Mouse (Mus musculus) forebrain, embryonic 12.5 days (tissue): ENCODE data around the gene Hsf2bp. TPM values are rescaled to one million over a fixed set of nuclear protein-coding genes. Genes with fewer than 3 reads are reported as not detected.

Experiments used
- ATAC-seq: fragments of 200-750 bp; cut with Nextera tagmentation; 2 replicates; pipeline ENCODE4 v1.8.0; 2017; ENCODE audit warnings: moderate TSS enrichment; ENCODE audit not compliant: low FRiP score
- H3K27ac ChIP-seq: fragments of 300-500 bp; sonication (generic); 2 replicates; pipeline ENCODE4 v1.5.1; 2016; ENCODE audit warnings: mild to moderate bottlenecking
- H3K27me3 ChIP-seq: fragments of 300-500 bp; sonication (generic); 2 replicates; pipeline ENCODE4 v1.6.1; 2016; ENCODE audit warnings: mild to moderate bottlenecking
- H3K36me3 ChIP-seq: fragments of 300-500 bp; sonication (generic); replicated peaks from 2 replicates; pipeline ENCODE4 v1.6.1; 2016; ENCODE audit warnings: mild to moderate bottlenecking
- H3K4me1 ChIP-seq: fragments of 300-500 bp; sonication (generic); 2 replicates; pipeline ENCODE4 v1.6.1; 2016
- H3K4me2 ChIP-seq: fragments of 300-500 bp; sonication (generic); 2 replicates; pipeline ENCODE4 v1.6.1; 2016; ENCODE audit warnings: mild to moderate bottlenecking, moderate library complexity
- H3K4me3 ChIP-seq: fragments of 300-500 bp; sonication (generic); replicated peaks from 2 replicates; pipeline ENCODE4 v1.5.1; 2016; ENCODE audit warnings: mild to moderate bottlenecking
- H3K9ac ChIP-seq: fragments of 300-500 bp; sonication (generic); 2 replicates; pipeline ENCODE4 v1.6.1; 2016; ENCODE audit warnings: mild to moderate bottlenecking
- H3K9me3 ChIP-seq: fragments of 300-500 bp; sonication (generic); 2 replicates; pipeline ENCODE4 v1.6.1; 2016
- WGBS: fragments of 180-500 bp; shearing (Covaris S2); methylation state at CpG from one replicate; pipeline ENCODE4 v1.1.7; 2016; 5-methylcytosine and 5-hydroxymethylcytosine counted together
- polyA plus RNA-seq: library from polyadenylated mRNA; unstranded; fragments of >200 nt; fragmentation: Nextera tagmentation; extraction: Ambion mirVana; gene quantifications from 2 replicates; pipeline ENCODE4 v1.2.1, GENCODE M21; 2016

The Hsf2bp gene
- polyA plus RNA-seq, 1 experiment from 2014 or later, result 0.55 TPM

GRCm38 (mm10) chr17:31927895-31928626 lies 108.1 kb downstream of the Hsf2bp start:
- no peaks in the 10 kb centered on the region for H3K36me3 ChIP-seq
- no peak overlapping the region for H3K27ac ChIP-seq
- H3K9me3 ChIP-seq, result no peaks in the 10 kb centered on the region
- WGBS, result 86% methylated on average over 10 of the region's 10 CpGs
- H3K4me1 ChIP-seq, result peaks cover 16% of the 10 kb centered on the region; the same call in 1 of the 2 replicates
- H3K27me3 ChIP-seq, result no peaks in the 10 kb centered on the region
- H3K4me3 ChIP-seq, result no peak overlapping the region
- no peak overlapping the region for H3K9ac ChIP-seq
- no peak overlapping the region for H3K4me2 ChIP-seq
- ATAC-seq, result no peak

DNA sequence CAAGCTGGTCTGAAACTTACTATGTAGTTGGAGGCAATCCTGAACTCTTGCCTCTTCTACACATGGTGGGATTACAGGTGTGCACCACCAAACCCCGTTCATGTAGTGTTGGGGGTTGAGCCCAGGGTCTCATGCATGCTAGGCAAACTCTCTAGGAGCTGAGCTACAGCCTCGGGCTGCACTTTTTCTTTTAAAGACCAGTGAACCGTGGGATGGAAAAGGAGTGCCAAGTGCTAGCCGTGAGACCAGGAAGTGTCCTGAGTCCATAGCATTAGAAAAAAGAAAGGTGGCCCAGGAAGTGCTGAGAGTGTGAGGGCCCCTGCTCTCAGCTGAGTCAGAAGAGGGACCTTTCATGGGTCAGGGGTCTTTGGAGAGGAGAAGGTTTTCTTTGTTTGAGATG lies 111.9 kb downstream of the Hsf2bp start:
- Histone ChIP-seq H3K4me2 (no peak overlapping the region), H3K9ac (no peak overlapping the region), H3K9me3 (no peaks in the 10 kb centered on the region), H3K4me1 (peaks cover 5% of the 10 kb centered on the region), H3K27ac (no peak overlapping the region), H3K27me3 (no peaks in the 10 kb centered on the region), H3K36me3 (no peaks in the 10 kb centered on the region), H3K4me3 (no peak overlapping the region)
- 45% methylated on average over 4 of the region's 4 CpGs for WGBS
- ATAC-seq, result no peak

GRCm38 (mm10) chr17:31923310-31923970 lies 112.7 kb downstream of the Hsf2bp start:
- H3K4me2 ChIP-seq, result no peak overlapping the region
- H3K27ac ChIP-seq, result no peak overlapping the region
- no peak overlapping the region for H3K9ac ChIP-seq
- no peaks in the 10 kb centered on the region for H3K36me3 ChIP-seq
- H3K4me1 ChIP-seq, result peaks cover 5% of the 10 kb centered on the region
- 79% methylated on average over 7 of the region's 7 CpGs for WGBS
- no peak overlapping the region for H3K4me3 ChIP-seq
- H3K27me3 ChIP-seq, result no peaks in the 10 kb centered on the region
- no peak for ATAC-seq
- no peaks in the 10 kb centered on the region for H3K9me3 ChIP-seq

GRCm38 (mm10) chr17:31920589-31921190 lies 115.5 kb downstream of the Hsf2bp start:
- Histone ChIP-seq H3K9ac (no peak overlapping the region), H3K4me1 (peaks cover 5% of the 10 kb centered on the region), H3K36me3 (no peaks in the 10 kb centered on the region), H3K27me3 (no peaks in the 10 kb centered on the region), H3K4me3 (no peak overlapping the region), H3K27ac (no peak overlapping the region), H3K9me3 (no peaks in the 10 kb centered on the region), H3K4me2 (no peak overlapping the region)
- 42% methylated on average over 9 of the region's 9 CpGs for WGBS
- no peak for ATAC-seq

GRCm38 (mm10) chr17:31919599-31919998 lies 116.5 kb downstream of the Hsf2bp start:
- Histone ChIP-seq H3K27ac (no peak overlapping the region), H3K9ac (no peak overlapping the region), H3K27me3 (no peaks in the 10 kb centered on the region), H3K4me3 (no peak overlapping the region), H3K4me1 (peaks cover 5% of the 10 kb centered on the region), H3K4me2 (no peak overlapping the region), H3K9me3 (no peaks in the 10 kb centered on the region), H3K36me3 (no peaks in the 10 kb centered on the region)
- no peak for ATAC-seq
- 87% methylated on average over 7 of the region's 7 CpGs for WGBS

DNA sequence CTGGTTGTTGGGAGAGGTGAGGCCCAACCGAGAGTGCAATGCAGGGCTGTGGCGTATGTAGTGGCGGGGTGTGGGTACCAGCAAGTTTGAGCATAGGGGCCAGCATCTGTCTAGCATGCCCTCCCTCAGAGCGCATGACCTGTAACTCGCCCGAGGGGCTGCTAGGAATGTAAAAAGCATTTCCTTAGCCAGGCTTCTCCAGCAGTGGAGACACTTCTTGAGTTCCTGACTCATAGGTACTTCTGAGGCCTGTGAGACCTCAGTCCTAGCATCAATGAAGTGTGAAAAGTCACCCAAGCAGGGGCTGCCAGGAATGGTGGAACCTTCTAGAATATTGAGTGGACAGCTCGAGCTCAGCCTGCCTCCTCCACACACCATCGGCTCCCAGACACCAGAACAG lies 117.8 kb downstream of the Hsf2bp start:
- Histone ChIP-seq H3K27ac (no peak overlapping the region), H3K9me3 (no peaks in the 10 kb centered on the region), H3K4me2 (no peak overlapping the region), H3K36me3 (no peaks in the 10 kb centered on the region), H3K4me3 (no peak overlapping the region), H3K9ac (no peak overlapping the region), H3K4me1 (peaks cover 9% of the 10 kb centered on the region), H3K27me3 (no peaks in the 10 kb centered on the region)
- ATAC-seq, result no peak
- WGBS, result 94% methylated on average over 8 of the region's 8 CpGs

GRCm38 (mm10) chr17:31916461-31916775 lies 119.7 kb downstream of the Hsf2bp start:
- Histone ChIP-seq H3K36me3 (no peaks in the 10 kb centered on the region), H3K9ac (no peak overlapping the region), H3K9me3 (no peaks in the 10 kb centered on the region), H3K4me3 (no peak overlapping the region), H3K4me1 (peaks cover 18% of the 10 kb centered on the region), H3K4me2 (no peak overlapping the region), H3K27ac (no peak overlapping the region), H3K27me3 (no peaks in the 10 kb centered on the region)
- ATAC-seq, result no peak
- WGBS, result 91% methylated on average over 6 of the region's 6 CpGs

GRCm38 (mm10) chr17:31915756-31916460 lies 120.2 kb downstream of the Hsf2bp start:
- Histone ChIP-seq H3K27me3 (no peaks in the 10 kb centered on the region), H3K4me2 (no peak overlapping the region), H3K9ac (no peak overlapping the region), H3K27ac (no peak overlapping the region), H3K4me1 (peaks cover 15% of the 10 kb centered on the region), H3K9me3 (no peaks in the 10 kb centered on the region), H3K4me3 (no peak overlapping the region), H3K36me3 (no peaks in the 10 kb centered on the region)
- no peak for ATAC-seq
- 83% methylated on average over 18 of the region's 18 CpGs for WGBS

DNA sequence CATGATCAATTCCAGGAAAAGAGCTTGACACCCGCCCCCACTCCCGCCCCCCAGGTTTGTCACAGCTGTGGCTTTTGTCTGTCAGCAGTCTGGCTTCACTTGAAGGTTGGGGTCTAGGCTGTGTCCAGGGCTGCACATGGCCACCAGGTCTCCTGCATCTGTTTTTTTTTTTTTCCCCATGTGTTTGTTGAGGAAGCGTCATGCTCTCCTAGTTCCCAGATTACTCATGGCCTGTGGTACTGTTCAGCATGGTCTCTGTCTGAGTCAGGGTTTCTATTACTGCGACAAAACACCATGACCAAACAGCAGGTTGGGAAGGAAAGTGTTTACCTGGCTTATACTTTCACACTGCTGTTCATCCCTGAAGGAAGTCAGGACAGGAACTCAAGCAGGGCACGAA lies 121.8 kb downstream of the Hsf2bp start:
- Histone ChIP-seq H3K27ac (no peak overlapping the region), H3K27me3 (no peaks in the 10 kb centered on the region), H3K4me2 (no peak overlapping the region), H3K9me3 (no peaks in the 10 kb centered on the region), H3K4me1 (peaks cover 12% of the 10 kb centered on the region), H3K4me3 (no peak overlapping the region), H3K9ac (no peak overlapping the region), H3K36me3 (no peaks in the 10 kb centered on the region)
- 92% methylated on average over 5 of the region's 5 CpGs for WGBS
- no peak for ATAC-seq

DNA sequence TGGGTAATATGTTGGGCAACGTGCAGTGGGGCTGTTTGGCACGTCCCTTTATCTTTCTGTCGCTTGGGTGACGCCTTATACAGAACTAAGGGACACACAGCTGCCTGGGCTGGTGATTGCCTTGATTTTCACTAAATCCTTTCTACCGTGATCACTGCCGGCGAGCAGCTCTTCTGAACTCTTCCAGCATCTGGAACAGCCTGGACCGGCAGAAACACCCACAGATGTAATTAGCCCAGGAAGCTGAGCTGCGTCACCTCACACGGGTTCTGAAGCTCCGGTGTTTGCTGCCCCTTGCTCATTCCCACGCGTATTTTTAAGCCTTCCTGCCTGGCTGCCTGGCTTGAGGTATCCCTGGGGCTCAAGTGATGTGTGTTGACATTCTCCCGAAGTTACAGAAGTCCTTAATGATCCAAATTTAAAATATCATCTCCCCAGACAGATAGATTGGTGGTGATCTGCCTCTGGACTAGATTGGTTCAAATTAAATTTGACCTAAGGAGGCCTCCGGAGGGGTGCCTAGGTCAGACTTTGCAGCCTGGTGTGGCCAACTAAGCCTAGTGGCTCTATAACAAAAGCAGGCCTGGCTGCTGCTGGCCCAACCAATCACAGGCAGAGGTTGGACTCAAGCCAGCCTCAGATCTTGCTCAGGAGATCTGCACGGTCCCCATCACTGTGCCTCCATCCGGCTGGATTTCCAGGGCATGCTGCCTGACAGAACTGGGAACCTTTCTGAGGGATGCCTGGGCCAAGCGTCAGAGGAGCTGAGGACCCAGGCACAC lies 123.1 kb downstream of the Hsf2bp start:
- peaks cover 12% of the 10 kb centered on the region for H3K4me1 ChIP-seq
- 65% methylated on average over 18 of the region's 18 CpGs for WGBS
- no peak overlapping the region for H3K4me2 ChIP-seq
- H3K27me3 ChIP-seq, result no peaks in the 10 kb centered on the region
- no peak overlapping the region for H3K9ac ChIP-seq
- no peak overlapping the region for H3K27ac ChIP-seq
- ATAC-seq, result no peak
- no peak overlapping the region for H3K4me3 ChIP-seq
- no peaks in the 10 kb centered on the region for H3K36me3 ChIP-seq
- H3K9me3 ChIP-seq, result no peaks in the 10 kb centered on the region

GRCm38 (mm10) chr17:31912387-31912786 lies 123.8 kb downstream of the Hsf2bp start:
- Histone ChIP-seq H3K9me3 (no peaks in the 10 kb centered on the region), H3K4me1 (peaks cover 12% of the 10 kb centered on the region), H3K4me2 (no peak overlapping the region), H3K4me3 (no peak overlapping the region), H3K27ac (no peak overlapping the region), H3K27me3 (no peaks in the 10 kb centered on the region), H3K9ac (no peak overlapping the region), H3K36me3 (no peaks in the 10 kb centered on the region)
- no peak for ATAC-seq
- 83% methylated on average over 16 of the region's 16 CpGs for WGBS

- WGBS, result 93% methylated on average over 2 of the region's 2 CpGs
- Histone ChIP-seq H3K9me3 (no peaks in the 10 kb centered on the region), H3K27ac (no peak overlapping the region), H3K4me3 (no peak overlapping the region), H3K4me2 (no peak overlapping the region), H3K36me3 (no peaks in the 10 kb centered on the region), H3K4me1 (peaks cover 12% of the 10 kb centered on the region), H3K9ac (no peak overlapping the region), H3K27me3 (no peaks in the 10 kb centered on the region)
- no peak for ATAC-seq
These were observed 127.2 kb downstream of the Hsf2bp start for GRCm38 (mm10) chr17:31908966-31909365.
